Mouse (Mus musculus) MN1 (cell line): Measurements from ENCODE around the gene Pabpn1l.

Source experiments
- DNase-seq: peaks from one replicate; pipeline ENCODE4 v3.0.0-alpha.2; 2016; ENCODE audit warnings: low spot score

The Pabpn1l gene

DNA sequence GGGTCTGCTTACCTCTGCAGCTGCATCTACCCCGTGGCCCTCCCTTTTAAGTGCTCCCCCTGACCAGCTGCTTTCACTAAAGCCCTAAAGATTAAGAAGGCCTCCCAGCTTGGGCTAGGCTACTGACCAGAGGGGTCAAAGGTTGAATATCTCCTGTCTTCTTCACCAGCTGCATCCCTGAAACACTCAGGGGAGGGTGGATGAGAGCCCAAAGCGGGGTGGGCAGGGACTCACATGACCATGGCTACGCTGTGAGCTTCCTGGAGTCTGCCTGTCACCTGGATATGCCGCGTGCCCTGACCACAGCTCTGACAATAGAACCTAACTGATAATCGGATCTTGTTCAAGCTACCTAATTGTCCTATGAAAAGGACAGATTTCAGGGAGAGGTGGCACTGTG lies at the start of gene Pabpn1l:
Gene Pabpn1l, minus strand, starts transcription at position 13 of the 400 bp plus-strand sequence.
- no peak for DNase-seq

DNA sequence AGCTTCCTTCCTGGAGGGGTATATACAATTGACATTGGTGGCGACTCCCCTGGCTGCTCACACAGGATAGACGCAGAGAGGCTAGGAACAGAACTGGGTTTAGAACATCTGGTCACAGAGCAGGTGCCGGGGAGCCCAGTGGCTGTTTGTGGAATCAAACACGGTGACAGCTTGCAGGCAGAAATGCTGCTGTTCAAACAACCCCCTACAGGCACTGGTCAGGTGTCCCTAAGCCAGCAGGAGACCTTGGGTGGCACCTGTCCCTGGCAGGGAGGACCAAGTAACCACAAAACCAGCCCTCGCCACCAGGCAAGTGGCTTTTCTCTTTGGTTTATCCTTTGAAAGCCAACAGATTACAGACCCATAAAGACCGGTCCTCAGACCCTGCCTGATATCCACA lies 49.4 kb upstream of the Pabpn1l start:
- no peak for DNase-seq

DNA sequence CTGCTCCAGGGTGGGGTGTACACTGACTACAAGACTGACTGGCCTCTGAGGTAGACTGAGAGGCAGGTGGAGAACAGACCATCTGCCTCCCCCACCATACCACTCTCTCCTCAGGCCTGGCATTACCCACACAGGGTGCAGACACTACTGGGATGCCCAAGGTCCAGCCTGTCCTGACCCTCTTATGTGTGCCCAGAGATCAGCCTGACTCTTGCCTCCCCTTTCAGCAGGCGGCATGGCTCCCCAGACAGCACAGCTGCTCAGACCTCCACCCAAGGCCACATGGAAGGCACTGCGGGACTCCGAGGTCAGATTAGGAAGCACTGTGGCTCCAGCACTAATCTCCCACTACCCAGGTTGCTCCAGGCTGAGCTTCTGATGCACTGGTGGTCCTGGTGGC lies 48.2 kb upstream of the Pabpn1l start:
- DNase-seq = no peak

DNA sequence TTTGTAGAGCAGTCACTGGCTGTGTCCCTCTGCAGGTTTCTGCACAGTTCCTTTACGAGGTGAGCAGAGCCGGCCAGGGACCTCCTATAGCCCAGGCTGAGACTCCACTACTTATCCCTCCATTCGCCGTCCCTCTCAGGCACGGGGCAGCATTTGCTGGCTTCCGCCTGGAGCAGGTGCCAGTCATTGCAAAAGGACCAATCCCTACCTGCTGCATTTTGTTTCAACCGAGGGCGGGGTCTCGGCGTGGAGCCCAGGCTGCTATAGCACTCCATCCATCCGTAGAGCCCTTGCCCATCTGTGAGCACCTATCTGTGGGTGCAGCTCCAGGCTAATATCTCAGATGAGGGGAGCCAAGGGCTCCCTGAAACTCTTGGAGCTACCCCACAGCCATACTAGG lies 47.5 kb upstream of the Pabpn1l start:
- DNase-seq = no peak

DNA sequence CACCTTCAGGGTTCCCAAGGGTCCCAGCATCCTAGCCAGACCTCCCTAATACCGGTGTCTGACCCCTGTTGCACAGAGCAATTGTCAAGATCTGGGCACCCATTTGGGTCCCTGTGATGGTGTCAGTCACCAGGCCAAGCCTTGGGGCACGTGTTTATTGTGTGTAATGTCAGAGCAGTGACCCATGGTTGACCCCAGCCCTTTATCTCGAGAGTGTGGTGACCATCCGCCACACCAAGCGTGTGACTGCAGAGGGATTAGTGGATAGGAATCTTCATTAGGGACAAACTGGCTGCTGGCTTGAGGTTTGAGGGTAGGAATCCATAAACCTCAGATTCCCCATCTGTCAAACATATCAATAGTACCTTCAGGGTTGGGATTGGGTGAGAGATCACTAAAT lies 46.8 kb upstream of the Pabpn1l start:
- DNase-seq = no peak

DNA sequence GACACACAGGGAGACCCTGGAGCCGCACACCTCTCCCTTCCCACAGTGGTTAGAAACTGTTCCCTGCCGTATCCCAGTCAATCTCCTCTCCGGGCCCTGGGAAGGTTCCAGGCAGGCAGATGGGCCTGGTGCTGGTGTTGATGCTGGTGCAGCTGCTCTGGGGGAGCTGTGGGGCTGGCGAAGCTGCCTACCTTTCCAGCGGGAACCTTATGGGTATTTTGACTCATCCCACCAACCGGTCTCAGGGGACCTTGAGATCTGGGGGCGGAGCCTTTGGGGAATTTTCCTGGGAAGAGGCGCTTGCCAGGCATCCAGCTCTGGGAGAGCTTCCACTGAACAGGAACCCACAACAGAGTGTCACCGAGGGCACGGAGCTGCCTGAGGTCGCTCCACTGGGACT lies 45.3 kb upstream of the Pabpn1l start:
- DNase-seq = peak; percentile 79

DNA sequence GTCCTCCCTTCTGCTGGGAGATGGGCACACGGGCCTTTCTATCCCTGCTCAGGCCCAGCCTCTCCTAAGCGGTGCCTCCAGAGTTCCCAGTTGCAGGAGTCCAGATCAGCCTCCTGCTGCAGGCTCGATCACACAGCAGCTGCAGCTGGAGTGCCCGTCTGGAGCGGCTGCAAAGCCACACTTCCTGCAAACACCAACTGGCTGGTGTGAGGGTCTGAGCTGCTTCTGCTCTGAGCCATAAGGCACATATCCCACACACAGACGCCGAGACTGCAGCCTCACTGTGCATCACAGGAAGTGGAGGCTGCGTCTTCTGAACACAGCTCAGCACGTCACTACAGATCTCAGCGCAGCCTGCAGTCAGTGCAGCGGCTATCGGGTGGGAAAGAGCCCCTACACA lies 44.3 kb upstream of the Pabpn1l start:
- peak; percentile 58 for DNase-seq

DNA sequence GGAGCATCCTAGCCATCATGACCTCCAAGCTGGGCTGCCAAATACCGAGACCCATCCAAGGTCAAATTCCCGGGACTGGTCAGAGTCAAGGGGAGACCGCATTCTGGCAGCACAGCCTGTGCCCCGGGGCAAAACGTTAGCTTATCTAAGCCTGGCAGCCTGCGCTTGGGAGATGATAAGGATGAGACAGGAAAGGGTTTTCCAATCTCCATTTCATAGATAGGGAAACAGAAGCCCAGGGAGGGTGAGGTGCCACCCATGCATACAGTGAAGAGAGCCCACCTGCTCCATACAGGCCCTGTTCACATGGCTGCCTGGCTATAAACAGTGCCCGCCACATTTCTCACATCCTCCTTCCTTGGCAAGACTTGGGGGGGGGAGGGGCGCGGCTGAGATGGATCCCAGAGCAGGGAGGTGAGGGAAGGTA lies 43.8 kb upstream of the Pabpn1l start:
- peak; percentile 48 for DNase-seq

DNA sequence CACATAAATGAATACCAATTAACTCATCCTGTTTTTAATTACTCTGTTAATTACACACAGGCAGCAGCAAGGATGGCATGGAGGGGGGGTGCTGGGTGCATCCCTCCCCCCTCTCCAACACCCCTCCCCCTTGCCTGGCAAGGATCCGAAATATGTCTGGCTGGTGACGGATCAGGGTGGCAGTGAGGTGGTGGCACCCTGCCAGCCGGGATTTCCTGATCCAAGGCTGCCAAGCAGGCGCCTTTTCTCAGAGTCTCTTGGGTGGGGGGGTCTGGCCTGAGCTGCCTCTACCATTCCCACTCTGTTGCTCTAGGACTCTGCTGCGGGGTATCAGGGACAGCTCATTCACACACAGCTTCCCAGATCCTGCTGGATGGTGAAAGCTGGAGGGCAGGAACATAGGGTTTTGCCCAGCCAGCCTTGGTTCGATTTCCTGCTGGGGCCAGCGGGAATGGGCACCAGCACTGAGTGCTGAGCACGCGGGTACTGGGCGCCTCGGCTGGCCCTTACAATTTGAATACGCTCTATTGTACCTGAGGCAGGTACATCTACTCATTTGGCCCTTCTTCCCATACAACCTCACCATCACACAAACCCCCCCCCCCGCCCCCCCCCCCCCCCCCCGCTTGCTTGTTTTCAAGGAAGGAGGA lies 43.3 kb upstream of the Pabpn1l start:
- peak; percentile 89 for DNase-seq

DNA sequence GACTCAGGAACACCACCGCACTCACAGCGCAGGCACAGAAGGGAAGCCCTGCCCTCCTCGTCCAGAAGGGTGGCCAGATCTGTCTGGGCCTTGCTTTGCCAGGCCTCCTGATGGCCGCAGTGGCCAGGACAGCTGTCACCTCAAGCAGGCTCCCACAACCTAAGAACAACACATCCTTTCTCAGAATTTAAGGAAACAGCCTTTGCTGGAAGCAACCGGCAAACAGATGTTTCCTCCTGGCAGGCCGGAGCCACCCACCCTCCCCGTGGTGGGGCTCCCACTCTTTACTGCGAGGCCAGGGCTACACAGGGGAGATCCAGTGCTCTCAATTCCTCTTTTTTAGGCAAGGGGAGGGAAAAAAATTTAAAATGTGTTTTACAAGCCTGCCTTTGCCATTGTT lies 42.7 kb upstream of the Pabpn1l start:
- peak; percentile 74 for DNase-seq

DNA sequence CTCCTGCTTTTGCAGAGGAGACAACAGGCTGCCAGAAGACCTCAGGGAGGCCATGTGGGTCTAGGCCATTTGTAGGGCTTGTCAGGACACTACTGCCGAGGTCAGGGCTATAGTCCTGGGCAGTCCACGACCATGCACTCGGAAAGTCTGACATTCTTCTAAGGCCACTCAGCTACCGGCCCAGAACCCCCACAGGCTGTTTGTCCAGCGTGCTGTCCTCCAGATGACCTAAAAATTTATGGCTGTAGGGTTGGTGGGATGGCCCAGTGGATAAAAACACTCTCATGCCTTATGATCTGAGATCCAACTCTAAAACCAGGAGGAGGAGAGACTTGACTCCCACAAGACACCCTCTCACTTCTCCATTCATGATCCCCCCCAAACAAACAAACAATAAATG lies 41.1 kb upstream of the Pabpn1l start:
- DNase-seq = no peak

DNA sequence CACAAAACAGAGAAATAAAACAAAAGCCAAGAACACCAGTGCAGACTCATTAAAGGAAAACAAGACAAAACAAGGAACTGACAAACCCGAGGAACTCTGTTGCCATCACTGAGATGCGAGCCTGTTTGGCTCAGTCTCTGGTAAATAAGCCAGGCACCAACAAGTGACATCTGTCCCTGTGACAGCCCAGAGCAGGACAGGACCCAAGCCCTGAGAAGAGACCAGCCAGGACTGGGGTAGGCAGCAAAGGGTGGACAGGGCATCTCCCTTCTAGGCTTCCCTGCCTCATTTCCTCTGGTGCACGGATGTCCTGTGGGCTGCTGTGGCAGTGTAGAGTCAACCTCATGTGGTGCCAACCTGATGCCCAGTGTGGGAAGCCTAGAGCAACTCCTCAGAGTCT lies 40.6 kb upstream of the Pabpn1l start:
- DNase-seq = no peak

DNA sequence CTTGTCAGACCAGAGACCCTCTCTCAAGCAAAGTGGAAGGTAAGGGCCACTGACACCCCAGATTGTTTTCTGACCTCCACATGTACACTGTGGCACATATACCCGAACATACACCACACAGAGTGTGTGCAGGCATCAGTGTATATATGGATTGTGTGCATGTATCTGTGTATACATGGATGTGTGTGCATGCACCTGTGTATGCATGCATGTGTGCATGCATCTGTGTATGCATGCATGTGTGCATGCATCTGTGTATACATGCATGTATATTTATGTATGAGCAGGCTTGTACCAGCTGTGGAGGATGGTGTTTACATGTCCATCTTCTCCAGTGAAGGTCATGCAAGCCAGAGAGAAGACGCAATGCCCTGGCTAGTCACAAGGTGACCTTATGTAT lies 39.4 kb upstream of the Pabpn1l start:
- no peak for DNase-seq

DNA sequence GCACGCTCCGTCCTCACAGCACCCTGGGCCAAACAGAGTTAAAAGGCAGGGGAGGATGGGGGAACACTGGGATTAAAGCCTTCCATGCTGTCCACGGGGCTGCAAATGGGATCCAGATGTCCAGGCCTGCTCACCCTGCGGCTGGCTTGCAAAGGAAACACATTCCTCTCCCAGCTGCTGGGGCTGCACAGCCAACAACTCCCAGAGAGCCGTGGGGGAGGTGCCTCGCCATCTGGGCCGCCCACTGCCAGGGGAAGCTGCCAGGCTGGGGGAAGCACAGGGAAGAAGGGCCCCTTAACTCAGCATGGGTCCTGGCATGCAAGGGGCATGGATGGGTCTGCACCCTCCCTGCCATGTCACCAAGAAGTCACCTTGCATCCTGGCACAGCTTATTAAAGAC lies 38.6 kb upstream of the Pabpn1l start:
- peak; percentile 88 for DNase-seq

DNA sequence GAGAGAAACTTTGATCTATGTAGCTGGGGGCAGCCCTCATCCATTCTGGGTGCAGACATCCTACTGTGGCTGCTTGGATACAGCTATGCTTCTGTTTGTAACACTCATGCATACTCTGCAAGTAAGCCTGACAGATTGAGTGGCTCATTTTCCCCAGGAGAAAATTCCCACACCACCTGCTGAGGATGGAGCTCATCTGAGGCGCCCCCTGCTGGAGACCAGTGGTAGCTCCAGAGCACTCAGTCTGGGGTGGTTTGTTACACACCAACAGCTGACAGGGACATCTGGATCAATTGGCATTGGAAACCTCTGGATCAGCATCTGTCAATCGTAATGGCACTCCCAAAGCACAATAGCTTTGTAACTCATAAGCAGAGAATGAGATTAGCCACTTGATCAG lies 37.5 kb upstream of the Pabpn1l start:
- DNase-seq = no peak

DNA sequence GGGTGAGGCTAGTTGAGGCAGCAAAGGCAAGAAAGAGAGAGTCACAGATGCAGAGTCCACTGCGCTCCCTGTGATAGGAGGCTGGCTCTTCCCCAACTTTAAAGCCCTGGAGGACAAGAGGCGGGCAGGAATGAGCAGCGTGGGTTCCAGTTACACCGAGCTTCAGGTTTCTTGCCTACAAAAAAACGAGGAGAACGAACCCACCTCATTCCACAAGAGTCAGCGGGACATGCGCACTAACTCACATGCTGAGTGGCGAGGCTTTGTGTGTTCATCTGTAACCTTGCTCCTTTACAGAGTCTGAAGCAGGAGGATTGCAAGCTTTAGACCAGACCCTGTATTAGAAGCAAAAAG lies 36.2 kb upstream of the Pabpn1l start:
- DNase-seq = no peak

DNA sequence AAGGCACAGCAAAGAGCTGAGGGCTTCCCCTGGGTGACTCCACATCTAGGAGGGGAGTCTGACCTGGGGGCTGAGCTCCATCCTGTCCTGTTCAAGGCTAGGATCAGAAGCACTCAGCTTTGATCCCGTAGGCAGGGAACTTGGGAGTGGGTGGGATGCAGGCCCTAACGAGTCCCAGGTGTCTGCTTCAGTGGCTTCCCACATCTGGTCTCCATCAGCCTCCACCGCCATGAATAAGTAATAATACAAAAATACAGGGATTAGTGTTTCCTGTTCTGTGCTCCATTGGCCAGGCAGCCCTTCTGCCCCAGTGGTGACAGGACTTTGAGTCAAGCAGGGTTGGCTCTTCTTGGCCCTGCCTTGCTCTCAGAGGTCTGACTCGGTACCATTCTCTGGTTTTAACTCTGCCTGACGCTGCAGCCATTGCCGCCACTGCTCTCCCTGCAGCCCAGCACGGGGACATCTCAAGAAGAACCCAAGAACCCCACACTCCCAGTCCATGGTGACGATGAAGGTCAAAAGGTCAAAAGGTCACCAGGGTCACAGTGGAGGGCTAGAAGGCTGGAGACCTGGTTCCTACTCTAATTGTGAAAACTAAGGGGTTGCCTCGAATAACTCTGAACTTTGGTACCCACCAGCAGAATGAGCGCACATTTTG lies 35.7 kb upstream of the Pabpn1l start:
- no peak for DNase-seq

DNA sequence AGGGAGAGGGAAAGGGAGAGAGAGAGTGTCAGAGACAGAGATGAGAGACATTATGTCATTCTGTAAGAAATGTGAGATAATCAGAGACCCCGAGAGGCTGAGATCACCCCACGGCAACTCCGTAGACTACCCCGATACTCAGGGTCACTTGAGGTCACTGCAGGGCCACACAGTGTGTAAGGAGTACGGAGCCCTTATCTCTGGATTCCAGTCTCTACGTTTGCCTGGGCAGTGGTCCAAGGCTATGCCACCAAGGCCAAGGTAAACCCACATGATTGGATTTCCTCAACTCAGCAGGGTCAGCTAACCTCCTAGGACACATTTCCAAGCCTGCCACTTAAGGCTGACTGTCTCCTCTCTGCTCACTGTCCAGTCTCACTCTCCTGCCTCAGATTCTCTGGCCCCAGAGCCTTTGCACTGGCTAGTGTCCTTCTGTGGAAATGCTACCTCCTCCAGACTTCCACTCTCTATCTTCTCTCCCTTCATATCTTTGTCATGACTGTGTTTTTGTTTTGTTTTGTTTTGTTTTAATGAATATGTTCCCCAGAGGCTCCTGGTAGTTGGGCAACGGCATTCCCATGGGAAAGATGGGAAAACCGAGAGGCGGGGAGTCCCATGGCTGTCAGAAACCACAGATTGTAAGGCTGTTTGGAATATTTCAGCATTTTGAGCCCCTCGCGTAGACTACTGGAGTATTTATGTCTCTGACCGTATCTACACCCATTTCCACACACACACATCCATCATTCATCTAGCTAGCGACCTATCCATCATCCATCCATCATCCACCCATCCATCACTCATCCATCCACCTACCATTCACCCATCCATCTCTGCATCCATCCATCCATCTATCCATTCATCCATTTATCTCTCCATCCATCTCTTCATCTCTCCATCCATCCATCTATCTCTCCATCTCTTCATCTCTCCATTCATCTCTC lies 33.8 kb upstream of the Pabpn1l start:
- peak; percentile 40 for DNase-seq

DNA sequence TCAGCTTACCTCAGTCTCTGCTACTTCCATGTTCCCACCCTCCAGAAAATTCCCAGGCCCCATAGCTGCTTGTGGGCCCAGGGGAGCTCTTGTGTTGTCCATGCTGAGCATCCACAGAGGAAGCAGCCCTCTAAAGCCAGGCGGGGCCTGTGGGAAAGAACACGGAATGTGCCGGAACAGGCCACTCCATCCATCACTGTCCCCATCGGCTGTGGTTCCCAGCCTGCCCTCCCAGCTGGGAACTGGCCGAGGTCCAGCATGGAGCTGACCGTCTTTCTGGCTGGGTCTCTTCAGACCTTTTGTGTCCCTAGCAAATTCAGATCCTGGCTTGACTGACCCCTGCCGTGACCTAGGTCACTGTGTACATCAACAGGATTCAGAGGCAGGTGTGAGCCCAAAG lies 32.2 kb upstream of the Pabpn1l start:
- DNase-seq = no peak

DNA sequence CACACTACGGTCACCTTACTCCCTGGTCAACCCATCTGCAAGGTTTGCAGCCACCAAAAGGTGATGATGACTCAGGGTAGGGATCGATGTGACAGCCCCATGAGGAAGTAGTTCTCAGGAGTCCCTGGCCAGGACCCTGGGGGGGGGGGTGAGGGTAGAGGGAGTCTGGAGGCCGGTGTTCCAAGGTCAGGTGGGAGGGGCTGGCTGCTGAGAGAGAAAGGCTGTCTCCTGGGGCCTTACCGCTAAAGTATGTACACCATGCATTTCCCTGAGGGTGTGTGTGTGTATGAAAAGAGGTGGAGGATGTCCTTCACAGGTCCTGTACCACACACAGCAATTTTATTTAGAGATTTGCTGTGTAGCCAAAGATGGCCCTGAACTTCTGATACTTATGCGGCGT lies 30.1 kb upstream of the Pabpn1l start:
- no peak for DNase-seq

DNA sequence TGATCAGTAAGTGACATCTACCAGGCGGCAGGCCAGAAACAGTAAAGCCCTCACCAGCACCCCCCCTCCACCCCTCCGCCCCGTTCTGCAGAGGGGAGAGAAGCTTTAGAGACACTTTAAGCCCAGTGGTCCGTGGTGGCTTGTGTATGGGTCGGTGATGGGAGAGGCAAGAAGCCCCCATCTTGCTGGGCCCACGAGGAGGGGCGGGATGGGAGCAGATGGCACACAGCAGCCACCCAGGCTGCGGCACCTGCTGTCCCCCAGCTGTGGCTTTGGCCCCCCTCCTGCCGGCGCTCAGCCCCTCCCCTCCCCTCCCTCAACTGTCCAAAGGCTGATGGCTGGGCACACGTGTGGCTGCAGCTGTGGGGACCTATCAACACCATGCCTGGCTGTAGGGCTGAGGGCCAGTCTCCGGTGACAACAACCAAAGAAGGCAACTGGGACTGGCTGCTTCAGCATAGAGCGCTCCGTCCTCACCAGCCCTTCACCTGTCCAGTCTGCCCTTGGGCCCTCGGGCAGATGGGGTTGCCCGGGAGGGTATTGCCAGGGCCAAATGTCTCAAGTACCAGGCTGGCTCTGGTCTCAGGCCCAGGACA lies 28.9 kb upstream of the Pabpn1l start:
- no peak for DNase-seq

DNA sequence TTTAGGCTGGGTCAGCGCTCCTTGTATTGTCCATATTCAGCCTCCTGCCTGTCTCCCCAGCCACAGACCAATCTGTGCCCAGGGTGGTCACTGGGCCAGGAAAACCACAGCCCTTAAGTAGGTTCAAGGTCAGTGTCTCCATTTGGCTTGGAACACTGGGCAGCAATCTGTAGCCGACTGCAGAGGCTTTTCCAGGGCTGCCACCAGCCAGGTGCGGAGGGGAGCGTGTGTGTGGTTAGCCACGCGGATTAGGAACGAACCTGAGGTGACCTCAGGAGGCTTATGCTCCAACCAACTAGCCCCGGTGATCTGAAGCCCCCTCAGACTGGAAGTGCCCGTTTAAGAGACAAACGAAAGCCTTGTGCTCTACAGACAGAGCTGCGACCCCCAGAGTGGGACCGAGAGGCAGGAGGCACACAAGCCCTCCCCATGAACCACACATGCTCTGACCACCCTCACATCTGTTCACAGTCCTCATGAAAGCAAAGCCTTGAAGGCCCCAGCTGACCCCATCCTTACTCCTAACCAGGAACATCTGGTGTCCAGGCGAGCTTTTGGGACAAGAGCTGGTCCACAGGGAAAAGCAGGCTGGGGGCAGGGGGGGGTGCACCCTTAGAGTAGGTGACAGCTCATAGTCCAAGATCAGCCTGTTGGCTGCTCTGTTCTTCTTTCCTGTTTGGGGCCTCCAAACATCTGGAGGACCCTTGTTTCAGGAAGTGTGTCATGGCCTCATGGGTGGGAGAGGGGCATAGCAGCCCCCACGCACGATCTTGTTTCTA lies 25.8 kb upstream of the Pabpn1l start:
- DNase-seq = no peak
